Comparison of ENCODE assay signal across 34 mouse cellular contexts in genomic region chr14:15330155-15330554, GRCm38 (mm10).
"Had no signal": no experiment of that assay in that cellular context is flagged by ENCODE, and none has a peak within 500 bp of the region (broad histone marks: within the 10 kb centered on the region; RNA-seq: fewer than 3 reads in every experiment).

No protein-coding gene starts in this region.

- H3K9ac ChIP-seq: heart, embryonic 13.5 days; heart, embryonic 15.5 days; hindbrain, embryonic 12.5 days; hindbrain, embryonic 13.5 days; hindbrain, embryonic 14.5 days; hindbrain, embryonic 15.5 days; intestine, embryonic 15.5 days; kidney, embryonic 15.5 days had no signal

- H3K4me1 ChIP-seq: heart, embryonic 10.5 days; heart, embryonic 15.5 days; hindbrain, embryonic 10.5 days; hindbrain, embryonic 12.5 days; hindbrain, embryonic 13.5 days; hindbrain, embryonic 15.5 days; intestine, embryonic 15.5 days; kidney, embryonic 15.5 days had no signal

- H3K36me3 ChIP-seq: heart, embryonic 10.5 days; heart, embryonic 13.5 days; heart, embryonic 15.5 days; hindbrain, embryonic 10.5 days; hindbrain, embryonic 12.5 days; hindbrain, embryonic 13.5 days; hindbrain, embryonic 15.5 days; intestine, embryonic 15.5 days; kidney, embryonic 15.5 days had no signal

- H3K27ac ChIP-seq: heart, adult 2 months; heart, embryonic 10.5 days; heart, embryonic 13.5 days; heart, embryonic 15.5 days; hindbrain, embryonic 10.5 days; hindbrain, embryonic 12.5 days; hindbrain, embryonic 13.5 days; hindbrain, embryonic 14.5 days; hindbrain, embryonic 15.5 days; hindbrain, postnatal 0 days; intestine, embryonic 15.5 days; kidney, embryonic 15.5 days; kidney, postnatal 0 days; layer of hippocampus, adult 2 months had no signal

- H3K27me3 ChIP-seq: heart, embryonic 13.5 days; heart, embryonic 15.5 days; hindbrain, embryonic 12.5 days; hindbrain, embryonic 13.5 days; hindbrain, embryonic 15.5 days; intestine, embryonic 15.5 days; kidney, embryonic 15.5 days had no signal

- H3K4me2 ChIP-seq: heart, embryonic 13.5 days; heart, embryonic 15.5 days; hindbrain, embryonic 12.5 days; hindbrain, embryonic 13.5 days; hindbrain, embryonic 14.5 days; hindbrain, embryonic 15.5 days; intestine, embryonic 15.5 days; kidney, embryonic 15.5 days had no signal

- DNase-seq: heart, adult 2 months; heart, postnatal 10 days; heart, postnatal 14 days; heart, postnatal 36 days; heart, postnatal 4 days; kidney, adult 11 months; kidney, adult 18-20 months; kidney, adult 2 months; kidney, adult 8-10 months; kidney, adult 9 months; kidney, postnatal 10 days; kidney, postnatal 14 days; kidney, postnatal 25 days; kidney, postnatal 36 days; kidney, postnatal 4 days; layer of hippocampus, adult 9-11 months; layer of hippocampus, postnatal 36 days had no signal

- ATAC-seq: hindbrain, embryonic 16.5 days; hindbrain, postnatal 0 days; inflammation-experienced regulatory T-cells, adult 6 months; intestine, embryonic 15.5 days; intestine, embryonic 16.5 days; intestine, postnatal 0 days had no signal

- H3K9me3 ChIP-seq: heart, embryonic 10.5 days; heart, embryonic 13.5 days; heart, embryonic 15.5 days; hindbrain, embryonic 10.5 days; hindbrain, embryonic 12.5 days; hindbrain, embryonic 13.5 days; hindbrain, embryonic 15.5 days; intestine, embryonic 15.5 days; kidney, embryonic 15.5 days had no signal

- H3K4me3 ChIP-seq: heart, adult 2 months; heart, embryonic 10.5 days; heart, embryonic 13.5 days; heart, embryonic 15.5 days; hindbrain, embryonic 10.5 days; hindbrain, embryonic 12.5 days; hindbrain, embryonic 13.5 days; hindbrain, embryonic 15.5 days; intestine, embryonic 15.5 days; kidney, embryonic 15.5 days; layer of hippocampus, adult 2 months had no signal
